Mouse (Mus musculus): Measurements from ENCODE around the gene Olfr147.
"Not testable (repeated sequence)": the region's sequence is repeated elsewhere in the genome, so short reads cannot be mapped to it uniquely, and the experiment has no call there.

Gene Olfr147

GRCm38 (mm10) chr9:38401398-38401797, at the start of gene Olfr147:
TSS of gene Olfr147 (plus strand) at chr9:38401698.
- no peak for DNase-seq (ENCODE audit: low spot score)

GRCm38 (mm10) chr9:38366596-38366995, 34.9 kb upstream of the Olfr147 start, which contains the start of gene Olfr250:
TSS of gene Olfr250 (plus strand) at chr9:38366896.
- no peak for DNase-seq (ENCODE audit: low spot score)

DNA sequence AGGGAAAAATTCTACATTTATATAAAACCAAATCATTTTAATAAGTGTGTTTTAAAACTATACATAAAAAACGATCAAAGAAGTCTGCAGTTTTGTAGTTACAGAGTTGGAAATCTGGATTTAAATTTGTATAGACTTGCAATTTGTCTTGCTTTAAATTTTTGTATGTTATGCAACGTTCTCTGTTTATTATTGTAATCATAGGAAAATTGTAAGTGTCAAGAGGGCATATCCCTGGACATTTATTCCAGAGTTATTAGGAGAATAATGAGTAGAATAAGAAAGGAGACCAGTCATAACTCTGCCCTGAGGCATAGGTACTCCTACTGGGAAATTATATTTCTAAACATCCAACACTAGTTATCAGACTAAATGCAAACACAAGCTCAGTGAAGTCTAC, 24.7 kb upstream of the Olfr147 start, which contains the start of gene Olfr251:
Olfr251 (plus strand) TSS at position 301 of the 400 bp plus-strand sequence.
- DNase-seq (ENCODE audit: low spot score) = no peak

DNA sequence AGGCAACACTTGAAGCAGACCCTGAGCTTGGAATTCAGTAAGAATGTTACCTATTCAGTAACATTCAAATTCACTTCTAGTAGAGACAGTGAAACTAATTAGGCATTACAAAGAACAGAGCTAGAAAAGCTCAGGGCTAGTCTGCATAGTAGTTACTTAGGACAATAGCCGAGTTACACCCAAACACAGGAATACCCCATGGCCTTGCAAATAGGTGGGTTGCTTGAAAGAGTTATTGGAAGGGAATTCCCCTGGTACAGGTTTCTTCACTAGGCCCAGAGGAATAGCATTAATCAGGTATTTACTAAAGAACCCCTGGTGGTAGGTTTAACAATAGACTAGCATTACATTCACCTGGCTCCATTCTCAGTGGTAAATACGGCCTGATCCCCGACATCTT, 6.0 kb downstream of the Olfr147 start:
- DNase-seq (ENCODE audit: low spot score) = not testable (repeated sequence)

- peak; percentile 7 for DNase-seq (ENCODE audit: low spot score)
Measured at GRCm38 (mm10) chr9:38413502-38413901, 12.0 kb downstream of the Olfr147 start.

DNA sequence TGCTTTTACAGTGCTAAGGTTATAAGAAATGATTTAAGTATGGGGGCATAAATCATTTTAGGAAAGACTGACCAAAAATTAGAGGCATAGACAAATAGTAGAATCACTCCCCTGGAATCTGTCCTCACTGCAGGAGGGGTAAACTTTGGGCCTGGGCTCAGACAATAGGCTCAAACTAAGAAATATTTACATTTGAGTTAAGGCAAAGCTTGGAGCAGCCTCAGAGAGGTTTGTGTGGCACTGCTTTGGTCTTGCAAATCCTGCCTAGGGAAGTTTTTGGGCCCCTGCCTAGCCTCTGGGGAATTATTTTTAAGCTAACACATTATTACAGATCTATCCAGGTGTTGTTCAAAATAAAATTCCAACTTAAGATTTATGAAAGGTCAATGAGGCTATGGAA, 22.3 kb downstream of the Olfr147 start:
- no peak for DNase-seq (ENCODE audit: low spot score)

DNA sequence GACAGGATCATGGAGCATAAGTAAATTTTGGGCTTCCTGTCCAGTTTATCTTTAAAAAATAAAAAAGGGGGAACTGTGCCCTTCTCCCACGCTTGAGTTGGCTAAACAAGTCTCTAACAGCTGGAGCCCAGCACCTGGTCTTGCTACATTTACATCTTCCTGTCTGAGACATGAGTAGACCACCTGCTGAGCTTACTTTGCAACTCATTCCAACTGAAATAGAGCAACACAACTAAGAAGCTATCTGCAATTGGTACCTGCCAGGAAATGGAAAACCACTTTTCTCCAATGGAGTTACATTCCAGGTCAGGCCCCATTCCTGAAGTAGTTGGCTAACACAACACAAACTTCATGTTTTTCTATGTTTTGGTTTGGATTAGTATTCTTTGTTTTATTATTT, 25.5 kb downstream of the Olfr147 start:
- no peak for DNase-seq (ENCODE audit: low spot score)

DNA sequence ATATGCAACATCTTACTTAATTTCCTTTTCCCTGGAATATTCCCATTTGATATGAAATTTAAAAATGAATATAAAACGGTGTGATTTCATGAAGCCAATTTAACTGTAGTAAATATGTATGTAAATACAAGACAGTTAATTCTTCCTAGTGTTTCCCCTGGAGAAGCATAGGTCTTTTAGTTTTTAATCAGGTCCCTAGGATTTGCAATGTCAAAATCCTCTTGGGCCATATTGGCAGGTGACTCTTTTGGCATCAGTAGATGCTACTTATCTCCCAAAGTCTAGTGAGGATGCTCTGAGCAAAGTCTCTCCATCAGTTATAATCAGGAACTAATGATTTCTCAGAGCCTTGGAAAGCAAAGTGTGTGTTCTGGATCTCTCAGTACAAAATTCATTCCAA, 27.7 kb downstream of the Olfr147 start, which contains the start of gene Olfr901:
Olfr901 (plus strand) TSS at position 301 of the 400 bp plus-strand sequence.
- DNase-seq (ENCODE audit: low spot score) = no peak

GRCm38 (mm10) chr9:38447352-38447751, 45.9 kb downstream of the Olfr147 start, which contains the start of gene Olfr902:
TSS of gene Olfr902 (plus strand) at chr9:38447652.
- no peak for DNase-seq (ENCODE audit: low spot score)

Data from yolk sac, embryonic 10.5 days (tissue).